In genomic region chr2:20966176-20967100, GRCm38 (mm10) we compare ENCODE assay signal across 7 mouse cellular contexts. TPM values are rescaled to one million over a fixed set of nuclear protein-coding genes. Genes with fewer than 3 reads are reported as not detected.
A peak's percentile ranks its signal among the peaks of the same experiment; 100 is the strongest.
DNase-seq lines count a peak whose midpoint lies in the region; ATAC-seq and TF ChIP-seq lines count a peak whose summit lies in the region.

No protein-coding gene starts in this region.

- no peaks in the 10 kb centered on the region for H3K36me3 ChIP-seq in E14TG2a.4 (ENCODE audit: insufficient read depth, low read length)
- H3K36me3 ChIP-seq in MEL (ENCODE audit: control insufficient read depth in 1 of 2, insufficient read depth in 2 of 2, low read length in 2 of 2), result peaks cover 0 to 26% of the 10 kb centered on the region in 2 experiments; a peak in 2 of 4 replicates
- no peaks in the 10 kb centered on the region for H3K36me3 ChIP-seq in heart, embryonic 12.5 days
- H3K36me3 ChIP-seq in limb, embryonic 15.5 days, result no peaks in the 10 kb centered on the region
- H3K36me3 ChIP-seq in stomach, embryonic 14.5 days (ENCODE audit: control insufficient read depth, insufficient read depth, low read length), result no peaks in the 10 kb centered on the region

- H3K4me1 ChIP-seq in E14TG2a.4 (replicated peaks; ENCODE audit: low read depth, low read length) (peaks cover 67% of the 10 kb centered on the region), MEL (ENCODE audit: control insufficient read depth in 1 of 2, insufficient read depth in 2 of 2, low read length in 2 of 2) (peaks cover 14 to 18% of the 10 kb centered on the region in 2 experiments)
- peaks cover 33% of the 10 kb centered on the region for H3K4me1 ChIP-seq in heart, embryonic 12.5 days (replicated peaks)
- peaks cover 27% of the 10 kb centered on the region for H3K4me1 ChIP-seq in limb, embryonic 15.5 days
- peaks cover 29% of the 10 kb centered on the region for H3K4me1 ChIP-seq in stomach, embryonic 14.5 days (ENCODE audit: control insufficient read depth, insufficient read depth, low read length)

- no peak for TF ChIP-seq EP300 in MEL (IDR thresholded peaks at IDR 0.05; ENCODE audit: low read depth in 1 of 2, low read length in 2 of 2)

- no peak for TF ChIP-seq POLR2A in MEL (IDR thresholded peaks at IDR 0.05; ENCODE audit: control insufficient read depth in 1 of 2, insufficient read depth in 1 of 2, low read depth in 1 of 2, low read length in 2 of 2, poor library complexity in 1 of 2)

- H3K27ac ChIP-seq in MEL (ENCODE audit: control insufficient read depth, low read depth, low read length), result no peak overlapping the region
- H3K27ac ChIP-seq in heart, embryonic 12.5 days (ENCODE audit: poor library complexity, severe bottlenecking), result peak overlapping the region; percentile 99
- no peak overlapping the region for H3K27ac ChIP-seq in limb, embryonic 15.5 days
- no peak overlapping the region; the same call in 1 of the 2 replicates for H3K27ac ChIP-seq in stomach, embryonic 14.5 days (ENCODE audit: low read length)

- no peak for TF ChIP-seq RAD21 in MEL (IDR thresholded peaks at IDR 0.05; ENCODE audit: low read depth, low read length)

- TF ChIP-seq CTCF in E14TG2a.4 (conservative IDR thresholded peaks at IDR 0.05; ENCODE audit: low read length), result no peak
- TF ChIP-seq CTCF in MEL (IDR thresholded peaks at IDR 0.05 in 2 of 3, conservative IDR thresholded peaks at IDR 0.05 in 1 of 3; ENCODE audit: control insufficient read depth in 1 of 3, insufficient read depth in 1 of 3, low read depth in 2 of 3, low read length in 3 of 3, poor library complexity in 1 of 3, severe bottlenecking in 1 of 3), result no peak

- 32% methylated on average over 18 of the region's 18 CpGs for WGBS in heart, embryonic 12.5 days
- 27% methylated on average over 18 of the region's 18 CpGs for WGBS in limb, embryonic 15.5 days
- WGBS in stomach, embryonic 14.5 days, result 33% methylated on average over 18 of the region's 18 CpGs

- no peak for ATAC-seq in heart, embryonic 12.5 days (ENCODE audit: insufficient number of reproducible peaks, low FRiP score)
- no peak for ATAC-seq in limb, embryonic 15.5 days (ENCODE audit: insufficient number of reproducible peaks, low FRiP score, low TSS enrichment, low read depth)
- no peak for ATAC-seq in stomach, embryonic 14.5 days (ENCODE audit: insufficient number of reproducible peaks, insufficient read depth, low FRiP score, low read depth)

- H3K9ac ChIP-seq in MEL (ENCODE audit: control insufficient read depth, low read depth, low read length, poor library complexity, severe bottlenecking), result peak overlapping the region; percentile 98
- H3K9ac ChIP-seq in heart, embryonic 12.5 days, result peak overlapping the region; percentile 98
- H3K9ac ChIP-seq in limb, embryonic 15.5 days, result peak overlapping the region; percentile 96
- H3K9ac ChIP-seq in stomach, embryonic 14.5 days (replicated peaks; ENCODE audit: low read depth, low read length), result peak overlapping the region; percentile 89

- DNase-seq in MEL (ENCODE audit: low read depth, low spot score), result peak; percentile 51
- DNase-seq in Muller cell, postnatal 12 days (ENCODE audit: inconsistent ontology term), result no peak
- no peak for DNase-seq in gastrocnemius, postnatal 4 days (ENCODE audit: low spot score in 2 of 2)

- H3K4me3 ChIP-seq in E14TG2a.4 (replicated peaks; ENCODE audit: low read length), result peak overlapping the region; percentile 95
- H3K4me3 ChIP-seq in MEL (ENCODE audit: control insufficient read depth in 1 of 2, insufficient read depth in 1 of 2, low read depth in 2 of 2, low read length in 2 of 2), result peak overlapping the region; percentile 91 to 99
- peak overlapping the region; percentile 94 for H3K4me3 ChIP-seq in heart, embryonic 12.5 days
- H3K4me3 ChIP-seq in limb, embryonic 15.5 days, result peak overlapping the region; percentile 93
- peak overlapping the region; percentile 87 for H3K4me3 ChIP-seq in stomach, embryonic 14.5 days (ENCODE audit: low read depth, low read length)

- H3K27me3 ChIP-seq in E14TG2a.4 (ENCODE audit: insufficient read depth, low read length) (no peaks in the 10 kb centered on the region), MEL (ENCODE audit: control insufficient read depth in 1 of 2, insufficient read depth in 2 of 2, low read length in 2 of 2) (no peaks in the 10 kb centered on the region)
- no peaks in the 10 kb centered on the region for H3K27me3 ChIP-seq in heart, embryonic 12.5 days (replicated peaks)
- no peaks in the 10 kb centered on the region for H3K27me3 ChIP-seq in limb, embryonic 15.5 days
- no peaks in the 10 kb centered on the region for H3K27me3 ChIP-seq in stomach, embryonic 14.5 days (ENCODE audit: control insufficient read depth, insufficient read depth, low read length)

- peaks cover 59% of the 10 kb centered on the region for H3K79me2 ChIP-seq in MEL (ENCODE audit: control insufficient read depth, insufficient read depth, low read length, poor library complexity)

- peak overlapping the region; percentile 83 for H3K4me2 ChIP-seq in heart, embryonic 12.5 days
- peak overlapping the region; percentile 72 for H3K4me2 ChIP-seq in limb, embryonic 15.5 days
- H3K4me2 ChIP-seq in stomach, embryonic 14.5 days (replicated peaks; ENCODE audit: low read depth, low read length), result peak overlapping the region; percentile 86

- H3K9me3 ChIP-seq in E14TG2a.4 (ENCODE audit: low read length) (no peaks in the 10 kb centered on the region), MEL (replicated peaks; ENCODE audit: insufficient read depth, low read length) (no peaks in the 10 kb centered on the region)
- H3K9me3 ChIP-seq in heart, embryonic 12.5 days (replicated peaks), result no peaks in the 10 kb centered on the region
- H3K9me3 ChIP-seq in limb, embryonic 15.5 days, result no peaks in the 10 kb centered on the region
- no peaks in the 10 kb centered on the region for H3K9me3 ChIP-seq in stomach, embryonic 14.5 days (ENCODE audit: control insufficient read depth, low read depth, low read length)

TF ChIP-seq in MEL, 35 proteins besides CTCF, POLR2A, EP300 and RAD21:
- TF ChIP-seq SIN3A (IDR thresholded peaks at IDR 0.05; ENCODE audit: low read length) (peak; percentile 30; the same call in 1 of the 2 replicates), UBTF (IDR thresholded peaks at IDR 0.05; ENCODE audit: borderline replicate concordance, insufficient read depth, low read depth, low read length) (no peak), ZNF384 (IDR thresholded peaks at IDR 0.05; ENCODE audit: low read depth, low read length) (peak; percentile 76)
TF ChIP-seq in MEL: peak in this region for 2.

RNA-seq across cellular contexts. Expression of gene Arhgap21, which starts 2.2 kb away (rescaled TPM):
- total RNA-seq in MEL (2012; rRNA removed), result 12.4 and 12.8 TPM in 2 replicates
- polyA plus RNA-seq in MEL (2012; ENCODE audit: insufficient read depth in 1 of 2, insufficient read length in 2 of 2, low read depth in 1 of 2, low replicate concordance in 2 of 2, missing spikeins in 1 of 2), result 100 to 1,000 TPM in 1 of 2 experiments, 10 to 100 TPM in 1; 30.6 to 104 TPM
- polyA plus RNA-seq in heart, embryonic 12.5 days (2016; fragmentation: Nextera tagmentation; extraction: Ambion mirVana), result 28.2 and 32.2 TPM in 2 replicates
- polyA plus RNA-seq in limb, embryonic 15.5 days (2015; fragmentation: Nextera tagmentation; extraction: Ambion mirVana), result 8.3 and 9.0 TPM in 2 replicates
- 17.2 and 19.2 TPM in 2 replicates for polyA plus RNA-seq in stomach, embryonic 14.5 days (2014; fragmentation: Nextera tagmentation; extraction: Ambion mirVana)
- total RNA-seq in gastrocnemius, postnatal 4 days (2021), result 10 to 100 TPM; 87.5 to 91.7 TPM
